30 mouse cellular contexts compared by ENCODE assay signal in genomic region chr19:20508609-20509008, GRCm38 (mm10). TPM values are rescaled to one million over a fixed set of nuclear protein-coding genes. Genes with fewer than 3 reads are reported as not detected.
DNase-seq lines count a peak whose midpoint lies in the region; ATAC-seq and TF ChIP-seq lines count a peak whose summit lies in the region.
"Had no signal": no experiment of that assay in that cellular context is flagged by ENCODE, and none has a peak within 500 bp of the region (broad histone marks: within the 10 kb centered on the region; RNA-seq: fewer than 3 reads in every experiment).

No protein-coding gene starts in this region.

- no peaks in the 10 kb centered on the region for H3K36me3 ChIP-seq in hindbrain, embryonic 11.5 days (ENCODE audit: control insufficient read depth, insufficient read depth, low read length)
- no peaks in the 10 kb centered on the region for H3K36me3 ChIP-seq in hindbrain, embryonic 10.5 days
- no peaks in the 10 kb centered on the region for H3K36me3 ChIP-seq in midbrain, postnatal 0 days (ENCODE audit: insufficient read depth, low read length)
- H3K36me3 ChIP-seq in midbrain, embryonic 13.5 days = no peaks in the 10 kb centered on the region
- H3K36me3 ChIP-seq: embryonic facial prominence, embryonic 13.5 days; liver, embryonic 12.5 days had no signal

- no peak for ATAC-seq in hindbrain, embryonic 11.5 days (ENCODE audit: low FRiP score)
- ATAC-seq in midbrain, postnatal 0 days (ENCODE audit: low FRiP score) = no peak
- ATAC-seq in midbrain, embryonic 13.5 days = no peak
- ATAC-seq: CD4-positive, CD25-positive, alpha-beta regulatory T cell, adult 4 months; forebrain, embryonic 16.5 days; intestine, postnatal 0 days; liver, embryonic 12.5 days; liver, postnatal 0 days had no signal

- no peak overlapping the region for H3K9ac ChIP-seq in hindbrain, embryonic 11.5 days (ENCODE audit: low read depth, low read length)
- no peak overlapping the region for H3K9ac ChIP-seq in midbrain, postnatal 0 days (replicated peaks; ENCODE audit: low read length, poor library complexity, severe bottlenecking)
- no peak overlapping the region for H3K9ac ChIP-seq in midbrain, embryonic 13.5 days (replicated peaks)
- H3K9ac ChIP-seq: embryonic facial prominence, embryonic 13.5 days; hindbrain, embryonic 14.5 days; liver, embryonic 12.5 days; liver, postnatal 0 days had no signal

- H3K9me3 ChIP-seq in hindbrain, embryonic 11.5 days (ENCODE audit: control insufficient read depth, low read length) = no peaks in the 10 kb centered on the region
- no peaks in the 10 kb centered on the region for H3K9me3 ChIP-seq in hindbrain, embryonic 10.5 days
- H3K9me3 ChIP-seq in midbrain, postnatal 0 days (ENCODE audit: low read length) = no peaks in the 10 kb centered on the region
- no peaks in the 10 kb centered on the region for H3K9me3 ChIP-seq in midbrain, embryonic 13.5 days
- H3K9me3 ChIP-seq: embryonic facial prominence, embryonic 13.5 days; liver, embryonic 12.5 days; megakaryocyte, embryonic 14.5 days had no signal

- no peak overlapping the region for H3K4me3 ChIP-seq in hindbrain, embryonic 11.5 days (ENCODE audit: low read depth, low read length)
- H3K4me3 ChIP-seq in hindbrain, embryonic 10.5 days = no peak overlapping the region
- no peak overlapping the region for H3K4me3 ChIP-seq in midbrain, postnatal 0 days (ENCODE audit: low read depth, low read length)
- no peak overlapping the region for H3K4me3 ChIP-seq in midbrain, embryonic 13.5 days (replicated peaks)
- H3K4me3 ChIP-seq: embryonic facial prominence, embryonic 13.5 days; erythroblast, embryonic 14.5 days; liver, embryonic 12.5 days; megakaryocyte, embryonic 14.5 days had no signal

- peak; percentile 6 for DNase-seq in hindbrain, embryonic 11.5 days (ENCODE audit: low spot score)
- no peak for DNase-seq in hindbrain, embryonic 10.5 days (ENCODE audit: low spot score)
- DNase-seq in midbrain, postnatal 0 days (ENCODE audit: low spot score) = peak; percentile 2
- DNase-seq in embryo, embryonic 9.5 days (ENCODE audit: extremely low spot score) = peak; percentile 10
- DNase-seq in heart, postnatal 4 days = no peak
- no peak for DNase-seq in ovary, postnatal 36 days (ENCODE audit: low spot score)
- DNase-seq: adrenal gland, postnatal 25 days; cerebellum, adult 18-20 months; gastrocnemius, postnatal 14 days; heart, postnatal 14 days; kidney, adult 9 months; kidney, postnatal 10 days; layer of hippocampus, postnatal 36 days; left cerebral cortex, postnatal 4 days; liver, postnatal 0 days; lung, postnatal 36 days; midbrain, embryonic 14.5 days; right cerebral cortex, postnatal 14 days; thymus, adult 18-20 months; thymus, postnatal 25 days had no signal

- no peak overlapping the region for H3K4me2 ChIP-seq in hindbrain, embryonic 11.5 days (replicated peaks; ENCODE audit: low read depth, low read length)
- no peak overlapping the region for H3K4me2 ChIP-seq in midbrain, postnatal 0 days (ENCODE audit: low read depth, low read length, poor library complexity, severe bottlenecking)
- no peak overlapping the region for H3K4me2 ChIP-seq in midbrain, embryonic 13.5 days (replicated peaks)
- H3K4me2 ChIP-seq: embryonic facial prominence, embryonic 13.5 days; hindbrain, embryonic 14.5 days; liver, embryonic 12.5 days had no signal

- H3K4me1 ChIP-seq in hindbrain, embryonic 11.5 days (replicated peaks; ENCODE audit: control insufficient read depth, insufficient read depth, low read length) = no peaks in the 10 kb centered on the region
- peaks cover 22% of the 10 kb centered on the region for H3K4me1 ChIP-seq in hindbrain, embryonic 10.5 days (replicated peaks)
- no peaks in the 10 kb centered on the region for H3K4me1 ChIP-seq in midbrain, postnatal 0 days (ENCODE audit: insufficient read depth, low read length)
- no peaks in the 10 kb centered on the region for H3K4me1 ChIP-seq in midbrain, embryonic 13.5 days (replicated peaks)
- H3K4me1 ChIP-seq: liver, embryonic 12.5 days had no signal

- no peak for TF ChIP-seq CTCF in midbrain, postnatal 0 days (IDR thresholded peaks at IDR 0.05)

- no peaks in the 10 kb centered on the region for H3K27me3 ChIP-seq in hindbrain, embryonic 11.5 days (ENCODE audit: control insufficient read depth, insufficient read depth, low read length)
- H3K27me3 ChIP-seq in hindbrain, embryonic 10.5 days (ENCODE audit: insufficient read depth, poor library complexity, severe bottlenecking) = peaks cover 19% of the 10 kb centered on the region
- H3K27me3 ChIP-seq in midbrain, postnatal 0 days (ENCODE audit: insufficient read depth, low read length) = no peaks in the 10 kb centered on the region
- no peaks in the 10 kb centered on the region for H3K27me3 ChIP-seq in midbrain, embryonic 13.5 days
- H3K27me3 ChIP-seq: embryonic facial prominence, embryonic 13.5 days; liver, embryonic 12.5 days; megakaryocyte, embryonic 14.5 days had no signal

- WGBS in hindbrain, embryonic 11.5 days = 43% methylated on average over 4 of the region's 4 CpGs
- 38% methylated on average over 4 of the region's 4 CpGs for WGBS in hindbrain, embryonic 10.5 days
- WGBS in midbrain, postnatal 0 days = 28% methylated on average over 4 of the region's 4 CpGs
- 23% methylated on average over 4 of the region's 4 CpGs for WGBS in midbrain, embryonic 13.5 days

- H3K27ac ChIP-seq in hindbrain, embryonic 11.5 days (ENCODE audit: low read depth, low read length) = no peak overlapping the region
- no peak overlapping the region for H3K27ac ChIP-seq in hindbrain, embryonic 10.5 days
- H3K27ac ChIP-seq in midbrain, postnatal 0 days (ENCODE audit: low read depth, low read length) = no peak overlapping the region
- no peak overlapping the region for H3K27ac ChIP-seq in midbrain, embryonic 13.5 days
- H3K27ac ChIP-seq: embryonic facial prominence, embryonic 13.5 days; hindbrain, embryonic 14.5 days; liver, embryonic 12.5 days had no signal

RNA-seq across cellular contexts. Expression of gene Aldh1a1, which starts 16.1 kb away (rescaled TPM):
- polyA plus RNA-seq in hindbrain, embryonic 11.5 days (2014; fragmentation: Nextera tagmentation; extraction: Ambion mirVana) = 0.74 and 1.4 TPM in 2 replicates
- 0.12 and 2.0 TPM in 2 replicates for polyA plus RNA-seq in hindbrain, embryonic 10.5 days (2016; fragmentation: Nextera tagmentation; extraction: Ambion mirVana)
- total RNA-seq in midbrain, postnatal 0 days (2014; rRNA removed) = 22.0 and 32.4 TPM in 2 replicates
- 18.1 and 25.8 TPM in 2 replicates for polyA plus RNA-seq in midbrain, postnatal 0 days (2015; fragmentation: Nextera tagmentation; extraction: Ambion mirVana)
- polyA plus RNA-seq in midbrain, embryonic 13.5 days (2015; fragmentation: Nextera tagmentation; extraction: Ambion mirVana) = 0.55 and 1.3 TPM in 2 replicates
- total RNA-seq in heart, postnatal 4 days (2021) = 1 to 10 TPM; 5.9 to 7.4 TPM
- polyA plus RNA-seq: CD4-positive, CD25-positive, alpha-beta regulatory T cell, adult 4 months; erythroblast, embryonic 14.5 days; neural tube, embryonic 11.5 days had no signal

Comparison
In these comparisons a context has a peak if more than half of its experiments do, and no peak if none do; other contexts are left out.
1. DNase-seq: peak in hindbrain, embryonic 11.5 days (single experiment), midbrain, postnatal 0 days (single experiment) and embryo, embryonic 9.5 days (single experiment); none in hindbrain, embryonic 10.5 days (single experiment), heart, postnatal 4 days (single experiment) and ovary, postnatal 36 days (single experiment).